Mouse (Mus musculus) T-helper 2 cell (primary cell): ENCODE measurements around the gene Mylpf.

Source experiments
- in situ Hi-C: fragments of 300-600 bp; cut with MboI, MseI; formaldehyde crosslinking; loops from one replicate; pipeline ENCODE4 v1.15.1; 2025; ENCODE audit warnings: high pct_unique_total_duplicates

The Mylpf gene

GRCm38 (mm10) chr7:127259186-127259905, 50.7 kb downstream of the Mylpf start:
- in situ Hi-C loops = no loop called here

DNA sequence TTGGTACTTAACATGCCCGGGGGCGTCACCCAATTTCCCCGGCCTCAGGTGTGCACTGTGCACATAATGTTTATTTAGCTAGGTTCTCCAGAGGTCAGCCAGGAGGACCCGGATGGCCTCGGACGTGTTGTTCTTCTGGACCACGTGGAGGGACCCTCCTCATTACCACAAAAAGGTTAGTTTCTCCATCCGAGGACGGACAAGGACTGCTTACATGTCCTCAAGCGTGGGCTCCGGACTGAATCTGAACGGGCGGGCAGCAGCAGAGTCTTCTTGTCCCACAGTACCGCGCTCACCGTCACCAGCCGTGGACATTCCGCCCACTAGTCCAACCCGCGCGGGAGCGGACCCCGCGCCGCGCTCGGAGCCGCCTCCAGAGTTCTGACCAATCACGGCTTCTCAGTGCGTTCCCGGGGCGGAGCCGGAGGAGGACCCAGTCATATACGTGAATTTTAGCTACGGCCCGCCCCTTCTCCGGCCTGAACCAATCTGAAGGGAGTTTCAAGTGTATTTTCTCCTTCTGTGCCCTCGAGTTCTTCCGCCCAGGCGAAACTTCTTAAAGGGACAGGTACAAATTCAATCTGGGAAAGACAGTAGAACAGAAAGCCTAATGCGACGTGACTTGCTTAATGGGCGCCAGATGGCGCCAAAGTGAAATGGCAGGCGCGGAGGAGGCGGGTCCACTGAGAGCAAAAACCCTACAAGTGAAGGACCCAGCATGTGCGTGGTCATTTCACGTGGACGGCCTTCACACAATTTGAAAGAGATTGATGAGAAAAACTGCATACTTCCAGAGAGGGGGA, 51.8 kb downstream of the Mylpf start, which contains the start of gene Dctpp1:
Gene Dctpp1, minus strand, starts transcription at position 401 of the 803 bp plus-strand sequence.
- in situ Hi-C loops = no loop called here

DNA sequence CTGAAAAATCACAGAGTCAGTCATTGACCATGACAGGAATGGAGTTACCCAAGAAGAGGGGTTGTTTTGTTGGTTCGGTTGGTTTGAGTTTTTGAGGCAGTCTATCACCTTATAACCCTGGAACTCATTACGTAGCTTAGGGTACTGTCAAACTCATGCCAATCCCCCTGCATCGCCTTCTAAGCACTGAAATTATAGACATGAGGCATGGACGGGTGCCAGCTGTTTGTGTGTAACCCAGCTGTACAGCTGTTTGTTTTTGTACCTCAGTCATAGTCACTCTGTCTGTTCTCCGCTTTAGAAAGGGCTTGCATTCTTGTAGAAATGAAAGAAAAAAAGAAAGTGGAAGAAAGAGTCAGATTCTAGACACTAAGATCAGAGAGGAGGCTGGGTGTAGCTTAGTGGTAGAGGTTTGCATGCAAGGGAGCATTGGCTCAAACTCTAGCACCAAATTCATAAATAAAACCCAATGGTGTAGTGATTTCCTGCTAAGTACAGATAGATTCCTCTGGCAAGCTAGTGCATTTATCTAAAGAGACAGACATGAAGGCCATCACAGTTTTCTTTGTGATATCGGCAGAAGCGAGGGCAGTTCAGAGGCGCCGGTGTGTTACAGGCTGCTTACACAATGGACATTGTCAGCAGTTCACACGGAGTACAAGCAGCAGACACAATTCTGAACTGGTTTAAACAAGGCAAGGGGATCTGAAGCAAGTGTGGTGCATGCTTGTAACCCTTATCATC, 53.7 kb downstream of the Mylpf start:
- in situ Hi-C loops = no loop called here

GRCm38 (mm10) chr7:127263526-127263925, 54.8 kb downstream of the Mylpf start:
- in situ Hi-C loops = no loop called here
